Mouse (Mus musculus) MEL (cell line): Measurements from ENCODE around the gene Fbxl15.

Experiments used
- CHD2 ChIP-seq: IDR thresholded peaks from 2 replicates; pipeline ENCODE4 v1.6.1; 2011; ENCODE audit warnings: low read length, improper control_type of control experiment
- CTCF ChIP-seq, 3 experiments: IDR thresholded peaks in 2 of 3; conservative IDR thresholded peaks in 1 of 3; 2 replicates each; pipeline ENCODE4 v1.5.1; 2011 to 2012; ENCODE audit warnings: low read length in 3 of 3, low read depth in 2 of 3, mild to moderate bottlenecking in 2 of 3, improper control_type of control experiment in 1 of 3, inconsistent platforms in 1 of 3, mixed read lengths in 1 of 3, moderate library complexity in 1 of 3; ENCODE audit not compliant: control insufficient read depth in 1 of 3, insufficient read depth in 1 of 3, poor library complexity in 1 of 3, severe bottlenecking in 1 of 3
- EP300 ChIP-seq, 2 experiments: IDR thresholded peaks; 2 replicates each; pipeline ENCODE4 v1.6.1; 2011; ENCODE audit warnings: improper control_type of control experiment in 2 of 2, low read length in 2 of 2, low read depth in 1 of 2, mild to moderate bottlenecking in 1 of 2
- HCFC1 ChIP-seq: IDR thresholded peaks from 2 replicates; pipeline ENCODE4 v1.6.1; 2012; ENCODE audit warnings: low read depth, mild to moderate bottlenecking, inconsistent platforms, low read length, improper control_type of control experiment, moderate library complexity
- MAX ChIP-seq: IDR thresholded peaks from 2 replicates; pipeline ENCODE4 v1.6.1; 2011; ENCODE audit warnings: low read length, improper control_type of control experiment
- POLR2A ChIP-seq, 2 experiments: IDR thresholded peaks; 2 replicates each; pipeline ENCODE4 v1.6.1; 2011 to 2012; ENCODE audit warnings: low read length in 2 of 2, mild to moderate bottlenecking in 2 of 2, control low read depth in 1 of 2, improper control_type of control experiment in 1 of 2, low read depth in 1 of 2, moderate library complexity in 1 of 2; ENCODE audit not compliant: control insufficient read depth in 1 of 2, insufficient read depth in 1 of 2, poor library complexity in 1 of 2
- USF1 ChIP-seq: IDR thresholded peaks from 2 replicates; pipeline ENCODE4 v1.6.1; 2014; ENCODE audit warnings: low read depth, mild to moderate bottlenecking, inconsistent platforms, low read length, improper control_type of control experiment, moderate library complexity
- ZC3H11A ChIP-seq: IDR thresholded peaks from 2 replicates; pipeline ENCODE4 v1.6.1; 2012; ENCODE audit warnings: low read depth, mild to moderate bottlenecking, inconsistent platforms, low read length, improper control_type of control experiment

GRCm38 (mm10) chr19:46329951-46330350 is 2.0 kb downstream of the Fbxl15 start:
- TF ChIP-seq USF1, result no peak
- TF ChIP-seq CTCF (IDR thresholded peaks at IDR 0.05 in 2 of 3, conservative IDR thresholded peaks at IDR 0.05 in 1 of 3; ENCODE audit: control insufficient read depth in 1 of 3, insufficient read depth in 1 of 3, low read depth in 2 of 3, low read length in 3 of 3, poor library complexity in 1 of 3, severe bottlenecking in 1 of 3), result peak; percentile 26 to 79 (median 60); a peak in 5 of 6 replicates
- no peak for TF ChIP-seq ZC3H11A
- no peak for TF ChIP-seq HCFC1
- TF ChIP-seq EP300 (IDR thresholded peaks at IDR 0.05; ENCODE audit: low read depth in 1 of 2, low read length in 2 of 2), result no peak
- no peak for TF ChIP-seq MAX
- no peak for TF ChIP-seq CHD2
- no peak for TF ChIP-seq POLR2A (IDR thresholded peaks at IDR 0.05; ENCODE audit: control insufficient read depth in 1 of 2, insufficient read depth in 1 of 2, low read depth in 1 of 2, low read length in 2 of 2, poor library complexity in 1 of 2)
